Mouse (Mus musculus): Measurements from ENCODE around the gene Tmem238. TPM values are rescaled to one million over a fixed set of nuclear protein-coding genes. Genes with fewer than 3 reads are reported as not detected.
"Not testable (repeated sequence)": the region's sequence is repeated elsewhere in the genome, so short reads cannot be mapped to it uniquely, and the experiment has no call there.

Tmem238 gene
- polyA plus RNA-seq, 1 experiment from 2014 or later = 5.8 TPM

GRCm38 (mm10) chr7:4794631-4795168 lies 5.2 kb upstream of the Tmem238 start:
- H3K4me1 ChIP-seq (ENCODE audit: control insufficient read depth, insufficient read depth, low read length) = peaks cover 9% of the 10 kb centered on the region; the same call in 1 of the 2 replicates
- H3K9ac ChIP-seq (ENCODE audit: low read length) = no peak overlapping the region
- H3K27me3 ChIP-seq (ENCODE audit: control insufficient read depth, insufficient read depth, low read length) = no peaks in the 10 kb centered on the region
- no peak for ATAC-seq (replicated peaks; ENCODE audit: extremely low read depth, insufficient read depth, low FRiP score)
- no peak overlapping the region for H3K4me3 ChIP-seq (ENCODE audit: low read length)
- H3K27ac ChIP-seq (ENCODE audit: low read length) = no peak overlapping the region
- no peak overlapping the region for H3K4me2 ChIP-seq (ENCODE audit: low read depth, low read length)
- H3K9me3 ChIP-seq (replicated peaks; ENCODE audit: control insufficient read depth, low read length) = no peaks in the 10 kb centered on the region
- whole genome bisulfite sequencing = 68% methylated on average over 3 of the region's 3 CpGs
- H3K36me3 ChIP-seq (ENCODE audit: control insufficient read depth, insufficient read depth) = peaks cover 33% of the 10 kb centered on the region

GRCm38 (mm10) chr7:4793674-4794073 lies 4.2 kb upstream of the Tmem238 start:
- H3K36me3 ChIP-seq (ENCODE audit: control insufficient read depth, insufficient read depth) = peaks cover 33% of the 10 kb centered on the region
- H3K4me3 ChIP-seq (ENCODE audit: low read length) = peak overlapping the region; percentile 97
- H3K9me3 ChIP-seq (replicated peaks; ENCODE audit: control insufficient read depth, low read length) = no peaks in the 10 kb centered on the region
- no peak for ATAC-seq (replicated peaks; ENCODE audit: extremely low read depth, insufficient read depth, low FRiP score)
- peaks cover 12% of the 10 kb centered on the region for H3K4me1 ChIP-seq (ENCODE audit: control insufficient read depth, insufficient read depth, low read length)
- peak overlapping the region; percentile 99 for H3K9ac ChIP-seq (ENCODE audit: low read length)
- WGBS = 28% methylated on average over 4 of the region's 4 CpGs
- H3K4me2 ChIP-seq (ENCODE audit: low read depth, low read length) = peak overlapping the region; percentile 69
- no peak overlapping the region for H3K27ac ChIP-seq (ENCODE audit: low read length)
- H3K27me3 ChIP-seq (ENCODE audit: control insufficient read depth, insufficient read depth, low read length) = no peaks in the 10 kb centered on the region

DNA sequence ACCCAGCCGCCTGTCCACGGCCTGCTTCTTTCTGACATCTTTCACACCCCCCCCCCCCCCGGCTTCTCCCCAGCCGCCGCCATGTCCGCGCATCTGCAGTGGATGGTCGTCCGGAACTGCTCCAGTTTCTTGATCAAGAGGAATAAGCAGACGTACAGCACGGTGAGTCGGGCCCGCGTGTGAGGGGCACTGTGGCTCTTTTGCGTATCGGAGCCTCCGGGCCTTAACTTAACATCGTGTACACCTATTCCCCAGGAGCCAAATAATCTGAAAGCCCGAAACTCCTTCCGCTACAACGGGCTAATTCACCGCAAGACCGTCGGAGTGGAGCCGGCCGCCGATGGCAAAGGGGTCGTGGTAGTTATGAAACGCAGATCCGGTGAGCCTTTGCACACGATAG lies 3.8 kb upstream of the Tmem238 start:
- Histone ChIP-seq H3K27ac (ENCODE audit: low read length) (peak overlapping the region; percentile 88), H3K36me3 (ENCODE audit: control insufficient read depth, insufficient read depth) (peaks cover 33% of the 10 kb centered on the region), H3K4me2 (ENCODE audit: low read depth, low read length) (peak overlapping the region; percentile 69), H3K4me1 (ENCODE audit: control insufficient read depth, insufficient read depth, low read length) (peaks cover 17% of the 10 kb centered on the region), H3K9ac (ENCODE audit: low read length) (peak overlapping the region; percentile 99), H3K4me3 (ENCODE audit: low read length) (peak overlapping the region; percentile 97)
- peak; percentile 3; the same call in 1 of the 2 replicates for ATAC-seq (replicated peaks; ENCODE audit: extremely low read depth, insufficient read depth, low FRiP score)
- WGBS = under 1% methylated on average over 31 of the region's 31 CpGs
- not testable (repeated sequence) for H3K27me3 ChIP-seq (ENCODE audit: control insufficient read depth, insufficient read depth, low read length); H3K9me3 ChIP-seq (replicated peaks; ENCODE audit: control insufficient read depth, low read length)

GRCm38 (mm10) chr7:4792278-4793212 lies 3.1 kb upstream of the Tmem238 start, which contains the start of gene Rpl28:
TSS of gene Rpl28 (plus strand) at chr7:4792874.
- under 1% methylated on average over 54 of the region's 54 CpGs for WGBS
- peak; percentile 91 for ATAC-seq (replicated peaks; ENCODE audit: extremely low read depth, insufficient read depth, low FRiP score)
- no peaks in the 10 kb centered on the region for H3K9me3 ChIP-seq (replicated peaks; ENCODE audit: control insufficient read depth, low read length)
- peaks cover 18% of the 10 kb centered on the region for H3K4me1 ChIP-seq (ENCODE audit: control insufficient read depth, insufficient read depth, low read length)
- H3K4me2 ChIP-seq (ENCODE audit: low read depth, low read length) = peak within 1 kb of the TSS; percentile 69
- peaks cover 32% of the 10 kb centered on the region for H3K36me3 ChIP-seq (ENCODE audit: control insufficient read depth, insufficient read depth)
- peak within 1 kb of the TSS; percentile 97 for H3K4me3 ChIP-seq (ENCODE audit: low read length)
- peak within 1 kb of the TSS; percentile 96 for H3K27ac ChIP-seq (ENCODE audit: low read length)
- H3K27me3 ChIP-seq (ENCODE audit: control insufficient read depth, insufficient read depth, low read length) = no peaks in the 10 kb centered on the region
- H3K9ac ChIP-seq (ENCODE audit: low read length) = peak within 1 kb of the TSS; percentile 99

- no peaks in the 10 kb centered on the region for H3K36me3 ChIP-seq (ENCODE audit: control insufficient read depth, insufficient read depth)
- peak; percentile 43; the same call in 1 of the 2 replicates for ATAC-seq (replicated peaks; ENCODE audit: extremely low read depth, insufficient read depth, low FRiP score)
- 2% methylated on average over 64 of the region's 64 CpGs for WGBS
- H3K4me3 ChIP-seq (ENCODE audit: low read length) = peak overlapping the region; percentile 71
- H3K4me2 ChIP-seq (ENCODE audit: low read depth, low read length) = peak overlapping the region; percentile 98
- peak overlapping the region; percentile 88 for H3K9ac ChIP-seq (ENCODE audit: low read length)
- no peaks in the 10 kb centered on the region for H3K27me3 ChIP-seq (ENCODE audit: control insufficient read depth, insufficient read depth, low read length)
- peaks cover 11% of the 10 kb centered on the region for H3K4me1 ChIP-seq (ENCODE audit: control insufficient read depth, insufficient read depth, low read length)
- no peaks in the 10 kb centered on the region for H3K9me3 ChIP-seq (replicated peaks; ENCODE audit: control insufficient read depth, low read length)
- peak overlapping the region; percentile 62 for H3K27ac ChIP-seq (ENCODE audit: low read length)
These were observed 689 bp downstream of the Tmem238 start for GRCm38 (mm10) chr7:4788499-4789435.

- no peak overlapping the region for H3K4me3 ChIP-seq (ENCODE audit: low read length)
- H3K4me1 ChIP-seq (ENCODE audit: control insufficient read depth, insufficient read depth, low read length) = peaks cover 6% of the 10 kb centered on the region
- no peak for ATAC-seq (replicated peaks; ENCODE audit: extremely low read depth, insufficient read depth, low FRiP score)
- H3K36me3 ChIP-seq (ENCODE audit: control insufficient read depth, insufficient read depth) = no peaks in the 10 kb centered on the region
- H3K9ac ChIP-seq (ENCODE audit: low read length) = no peak overlapping the region
- 57% methylated on average over 14 of the region's 14 CpGs for WGBS
- no peak overlapping the region for H3K27ac ChIP-seq (ENCODE audit: low read length)
- H3K27me3 ChIP-seq (ENCODE audit: control insufficient read depth, insufficient read depth, low read length) = peaks cover 10% of the 10 kb centered on the region
- no peaks in the 10 kb centered on the region for H3K9me3 ChIP-seq (replicated peaks; ENCODE audit: control insufficient read depth, low read length)
- no peak overlapping the region for H3K4me2 ChIP-seq (ENCODE audit: low read depth, low read length)
These were observed 5.7 kb downstream of the Tmem238 start for GRCm38 (mm10) chr7:4783667-4784268.

GRCm38 (mm10) chr7:4782759-4783158 lies 6.7 kb downstream of the Tmem238 start, which contains the start of the genes Il11 and Tmem190:
TSS of gene Il11 (minus strand) at chr7:4782859.
TSS of gene Tmem190 (plus strand) at chr7:4782937.
- H3K27ac ChIP-seq (ENCODE audit: low read length) = no peak within 1 kb of the TSS
- 74% methylated on average over 2 of the region's 2 CpGs for WGBS
- no peak within 1 kb of the TSS for H3K4me2 ChIP-seq (ENCODE audit: low read depth, low read length)
- H3K4me1 ChIP-seq (ENCODE audit: control insufficient read depth, insufficient read depth, low read length) = no peaks in the 10 kb centered on the region
- peaks cover 20% of the 10 kb centered on the region for H3K27me3 ChIP-seq (ENCODE audit: control insufficient read depth, insufficient read depth, low read length)
- H3K36me3 ChIP-seq (ENCODE audit: control insufficient read depth, insufficient read depth) = no peaks in the 10 kb centered on the region
- no peak within 1 kb of the TSS for H3K4me3 ChIP-seq (ENCODE audit: low read length)
- ATAC-seq (replicated peaks; ENCODE audit: extremely low read depth, insufficient read depth, low FRiP score) = no peak
- no peaks in the 10 kb centered on the region for H3K9me3 ChIP-seq (replicated peaks; ENCODE audit: control insufficient read depth, low read length)
- H3K9ac ChIP-seq (ENCODE audit: low read length) = no peak within 1 kb of the TSS

DNA sequence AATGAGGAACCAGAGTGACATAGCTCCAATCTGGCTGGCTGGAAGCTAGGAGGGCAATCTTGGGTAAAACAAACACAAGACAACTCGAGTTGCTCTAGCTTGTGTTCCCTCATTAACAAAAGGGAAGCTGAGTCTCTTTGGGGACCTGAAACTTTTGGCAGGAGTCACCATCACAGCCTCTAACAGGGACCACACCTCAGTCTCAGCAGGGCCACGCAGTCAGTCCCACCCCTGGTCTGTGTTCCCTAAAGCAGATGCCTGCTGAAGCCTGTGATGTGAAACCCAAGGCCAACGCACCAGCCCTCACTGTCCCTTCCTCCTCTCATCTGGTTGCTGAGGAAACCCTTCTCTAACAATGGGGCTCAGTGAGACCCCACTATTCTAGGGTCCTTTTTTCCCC lies 7.3 kb downstream of the Tmem238 start:
- no peak overlapping the region for H3K4me3 ChIP-seq (ENCODE audit: low read length)
- no peak overlapping the region for H3K27ac ChIP-seq (ENCODE audit: low read length)
- H3K4me1 ChIP-seq (ENCODE audit: control insufficient read depth, insufficient read depth, low read length) = peaks cover under 1% of the 10 kb centered on the region; the same call in 1 of the 2 replicates
- no peak overlapping the region for H3K9ac ChIP-seq (ENCODE audit: low read length)
- H3K4me2 ChIP-seq (ENCODE audit: low read depth, low read length) = no peak overlapping the region
- no peak for ATAC-seq (replicated peaks; ENCODE audit: extremely low read depth, insufficient read depth, low FRiP score)
- H3K36me3 ChIP-seq (ENCODE audit: control insufficient read depth, insufficient read depth) = no peaks in the 10 kb centered on the region
- peaks cover 27% of the 10 kb centered on the region for H3K27me3 ChIP-seq (ENCODE audit: control insufficient read depth, insufficient read depth, low read length)
- H3K9me3 ChIP-seq (replicated peaks; ENCODE audit: control insufficient read depth, low read length) = no peaks in the 10 kb centered on the region
- 37% methylated on average over 3 of the region's 3 CpGs for WGBS
